ENCODE assay signal across 9 mouse cellular contexts in the genomic region with DNA sequence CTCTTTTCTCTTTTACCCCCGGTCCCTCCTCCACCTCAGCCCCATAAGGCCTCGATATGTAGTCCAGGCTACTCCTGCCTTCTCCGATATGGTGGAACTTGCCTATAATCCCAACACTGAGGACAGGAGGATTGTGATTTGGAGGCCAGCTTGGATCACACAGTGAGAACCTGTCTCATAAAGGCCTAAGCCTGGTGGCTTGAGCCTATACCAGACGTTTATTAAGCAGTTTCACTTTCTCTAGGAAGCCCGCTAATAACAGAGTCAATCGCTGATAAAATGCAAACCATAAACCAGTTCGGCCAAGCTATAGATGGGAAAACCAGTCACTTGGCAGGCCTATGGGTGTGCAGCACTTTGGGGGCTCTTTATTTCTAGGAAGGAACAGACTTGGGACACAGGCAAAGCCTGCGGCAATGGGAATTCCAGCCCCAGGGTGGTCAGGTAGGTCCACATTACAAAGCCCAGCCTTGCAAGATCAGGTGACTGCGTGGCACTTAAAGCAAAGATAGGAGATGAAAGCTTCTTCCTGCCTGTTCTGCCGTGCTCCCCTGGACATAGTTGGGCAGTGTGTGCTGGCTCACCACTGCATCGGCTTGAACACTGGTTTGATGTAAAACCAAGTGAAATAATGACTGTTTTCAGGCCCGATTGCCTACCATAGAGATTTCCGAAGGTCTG. TPM values are rescaled to one million over a fixed set of nuclear protein-coding genes. Genes with fewer than 3 reads are reported as not detected.
DNase-seq lines count a peak whose midpoint lies in the region; ATAC-seq and TF ChIP-seq lines count a peak whose summit lies in the region.
"Had no signal": no experiment of that assay in that cellular context is flagged by ENCODE, and none has a peak within 500 bp of the region (broad histone marks: within the 10 kb centered on the region; RNA-seq: fewer than 3 reads in every experiment).

No protein-coding gene starts in this region.

- TF ChIP-seq POLR2A in ES-Bruce4 (IDR thresholded peaks at IDR 0.05; ENCODE audit: insufficient read depth, low read length), result no peak

- TF ChIP-seq EP300 in ES-Bruce4 (IDR thresholded peaks at IDR 0.05; ENCODE audit: insufficient read depth, low read depth, low read length), result no peak

- no peak for DNase-seq in heart, adult 8-10 months (ENCODE audit: low spot score)
- DNase-seq in ovary, postnatal 14 days (ENCODE audit: low spot score), result no peak
- no peak for DNase-seq in cerebellum, postnatal 14 days

- ATAC-seq in heart, embryonic 14.5 days (ENCODE audit: insufficient number of reproducible peaks, insufficient read depth, low FRiP score, low read depth), result no peak
- no peak for ATAC-seq in heart, embryonic 16.5 days (replicated peaks; ENCODE audit: extremely low read depth, insufficient read depth, low FRiP score)
- ATAC-seq in megakaryocyte progenitor cell, adult 5-6 weeks (replicated peaks; ENCODE audit: poor library complexity), result 0 out of 2 replicates have a peak, but pooled peaks have one; percentile 4
- ATAC-seq in megakaryocyte-erythroid progenitor cell, adult 5-6 weeks (replicated peaks; ENCODE audit: low FRiP score, low TSS enrichment, poor library complexity, severe bottlenecking), result no peak

- peak overlapping the region; percentile 81 to 99 for H3K4me3 ChIP-seq in heart, embryonic 14.5 days (ENCODE audit: control insufficient read depth in 1 of 2, insufficient read depth in 1 of 2, low read depth in 1 of 2, low read length in 2 of 2)
- peak overlapping the region; percentile 95 for H3K4me3 ChIP-seq in ES-Bruce4 (ENCODE audit: low read depth, low read length)
- peak overlapping the region; percentile 96 for H3K4me3 ChIP-seq in heart, embryonic 16.5 days (ENCODE audit: low read length)

- no peak for TF ChIP-seq CTCF in ES-Bruce4 (IDR thresholded peaks at IDR 0.05; ENCODE audit: low read depth, low read length)

- H3K9me3 ChIP-seq in heart, embryonic 14.5 days (ENCODE audit: control insufficient read depth, low read length), result no peaks in the 10 kb centered on the region
- H3K9me3 ChIP-seq in ES-Bruce4 (replicated peaks; ENCODE audit: control insufficient read depth, insufficient read depth, low read length, poor library complexity, severe bottlenecking), result no peaks in the 10 kb centered on the region
- H3K9me3 ChIP-seq in heart, embryonic 16.5 days (replicated peaks; ENCODE audit: control insufficient read depth, low read length), result no peaks in the 10 kb centered on the region

- peaks cover 4 to 5% of the 10 kb centered on the region in 2 experiments; a peak in 2 of 4 replicates for H3K4me1 ChIP-seq in heart, embryonic 14.5 days (ENCODE audit: control insufficient read depth in 2 of 2, insufficient read depth in 2 of 2, low read length in 2 of 2)
- peaks cover 2% of the 10 kb centered on the region for H3K4me1 ChIP-seq in ES-Bruce4 (ENCODE audit: control insufficient read depth, insufficient read depth, low read length)
- H3K4me1 ChIP-seq in heart, embryonic 16.5 days (ENCODE audit: control insufficient read depth, insufficient read depth, low read length), result peaks cover 11% of the 10 kb centered on the region

- peaks cover 9% of the 10 kb centered on the region for H3K36me3 ChIP-seq in heart, embryonic 14.5 days (ENCODE audit: control insufficient read depth, insufficient read depth, low read length)
- H3K36me3 ChIP-seq in ES-Bruce4 (ENCODE audit: control insufficient read depth, insufficient read depth, low read length, poor library complexity, severe bottlenecking), result no peaks in the 10 kb centered on the region
- peaks cover 3% of the 10 kb centered on the region; the same call in 1 of the 2 replicates for H3K36me3 ChIP-seq in heart, embryonic 16.5 days (ENCODE audit: control insufficient read depth, insufficient read depth)

- H3K4me2 ChIP-seq in heart, embryonic 14.5 days (ENCODE audit: low read length), result peak overlapping the region; percentile 75
- H3K4me2 ChIP-seq in heart, embryonic 16.5 days (ENCODE audit: low read depth, low read length), result peak overlapping the region; percentile 82

- no peak overlapping the region for H3K27ac ChIP-seq in heart, embryonic 14.5 days (replicated peaks in 1 of 2; ENCODE audit: control insufficient read depth in 1 of 2, insufficient read depth in 1 of 2, low read depth in 2 of 2, low read length in 2 of 2)
- no peak overlapping the region for H3K27ac ChIP-seq in ES-Bruce4 (ENCODE audit: insufficient read depth, low read length)
- no peak overlapping the region for H3K27ac ChIP-seq in heart, embryonic 16.5 days (ENCODE audit: low read length)

- H3K27me3 ChIP-seq in heart, embryonic 14.5 days (ENCODE audit: control insufficient read depth, insufficient read depth, low read length), result no peaks in the 10 kb centered on the region
- no peaks in the 10 kb centered on the region for H3K27me3 ChIP-seq in ES-Bruce4 (ENCODE audit: control insufficient read depth, insufficient read depth, low read length, poor library complexity, severe bottlenecking)
- no peaks in the 10 kb centered on the region for H3K27me3 ChIP-seq in heart, embryonic 16.5 days (ENCODE audit: control insufficient read depth, insufficient read depth, low read length)
- H3K27me3 ChIP-seq: Patski had no signal

- peak overlapping the region; percentile 86 for H3K9ac ChIP-seq in heart, embryonic 14.5 days (ENCODE audit: low read length)
- H3K9ac ChIP-seq in ES-Bruce4 (ENCODE audit: low read depth, poor library complexity, severe bottlenecking), result peak overlapping the region; percentile 80
- H3K9ac ChIP-seq in heart, embryonic 16.5 days (ENCODE audit: low read length), result peak overlapping the region; percentile 92

- 74% methylated on average over 13 of the region's 13 CpGs for WGBS in heart, embryonic 14.5 days
- 72% methylated on average over 13 of the region's 13 CpGs for WGBS in heart, embryonic 16.5 days

RNA-seq across cellular contexts. Expression of a gene that starts 1.0 kb away (rescaled TPM):
- polyA plus RNA-seq in heart, embryonic 14.5 days (2014; fragmentation: Nextera tagmentation; extraction: Ambion mirVana), result 10.6 and 12.1 TPM in 2 replicates
- 10 to 100 TPM; 15.5 to 20.3 (median 19.3) TPM for total RNA-seq in heart, adult 8-10 months (2022)
- 18.5 and 19.2 TPM in 2 replicates for polyA plus RNA-seq in ES-Bruce4 (2011; ENCODE audit: insufficient read depth, insufficient read length, low read depth, missing spikeins)
- 16.0 and 17.5 TPM in 2 replicates for polyA plus RNA-seq in heart, embryonic 16.5 days (2015; fragmentation: Nextera tagmentation; extraction: Ambion mirVana)
- 19.8 and 20.0 TPM in 2 replicates for total RNA-seq in megakaryocyte progenitor cell, adult 5-6 weeks (2015)
- total RNA-seq in megakaryocyte progenitor cell, adult 5-6 weeks (2017), result 21.1 and 23.6 TPM in 2 replicates
- 64.1 and 65.3 TPM in 2 replicates for total RNA-seq in megakaryocyte-erythroid progenitor cell, adult 5-6 weeks (2014; fragmentation: Nextera tagmentation)
- total RNA-seq in megakaryocyte-erythroid progenitor cell, adult 5-6 weeks (2017), result 31.7 and 40.4 TPM in 2 replicates

RNA-seq across cellular contexts. Expression of a gene that starts 22.7 kb away (rescaled TPM):
- polyA plus RNA-seq in heart, embryonic 14.5 days (2014; fragmentation: Nextera tagmentation; extraction: Ambion mirVana), result 0.12 TPM in 1 of 2 replicates, not detected in the other
- not detected for total RNA-seq in heart, adult 8-10 months (2022)
- polyA plus RNA-seq in ES-Bruce4 (2011; ENCODE audit: insufficient read depth, insufficient read length, low read depth, missing spikeins), result 0.10 and 0.17 TPM in 2 replicates
- 0.04 and 0.07 TPM in 2 replicates for polyA plus RNA-seq in heart, embryonic 16.5 days (2015; fragmentation: Nextera tagmentation; extraction: Ambion mirVana)
- total RNA-seq in megakaryocyte progenitor cell, adult 5-6 weeks (2015), result 0.05 and 0.17 TPM in 2 replicates
- total RNA-seq in megakaryocyte progenitor cell, adult 5-6 weeks (2017), result 0.03 and 0.17 TPM in 2 replicates
- total RNA-seq in megakaryocyte-erythroid progenitor cell, adult 5-6 weeks (2014; fragmentation: Nextera tagmentation), result 0.26 and 0.37 TPM in 2 replicates
- 0.15 TPM in 1 of 2 replicates, not detected in the other for total RNA-seq in megakaryocyte-erythroid progenitor cell, adult 5-6 weeks (2017)

RNA-seq across cellular contexts. Expression of a gene that starts 49.1 kb away (rescaled TPM):
- polyA plus RNA-seq in heart, embryonic 14.5 days (2014; fragmentation: Nextera tagmentation; extraction: Ambion mirVana), result 63.5 and 67.6 TPM in 2 replicates
- 10 to 100 TPM; 39.6 to 52.2 (median 45.2) TPM for total RNA-seq in heart, adult 8-10 months (2022)
- polyA plus RNA-seq in ES-Bruce4 (2011; ENCODE audit: insufficient read depth, insufficient read length, low read depth, missing spikeins), result 61.7 and 70.9 TPM in 2 replicates
- polyA plus RNA-seq in heart, embryonic 16.5 days (2015; fragmentation: Nextera tagmentation; extraction: Ambion mirVana), result 68.9 and 71.7 TPM in 2 replicates
- total RNA-seq in megakaryocyte progenitor cell, adult 5-6 weeks (2015), result 90.2 and 92.6 TPM in 2 replicates
- 46.8 and 58.6 TPM in 2 replicates for total RNA-seq in megakaryocyte progenitor cell, adult 5-6 weeks (2017)
- total RNA-seq in megakaryocyte-erythroid progenitor cell, adult 5-6 weeks (2014; fragmentation: Nextera tagmentation), result 69.5 and 73.1 TPM in 2 replicates
- 44.1 and 62.4 TPM in 2 replicates for total RNA-seq in megakaryocyte-erythroid progenitor cell, adult 5-6 weeks (2017)

RNA-seq across cellular contexts. Expression of a gene that starts 51.6 kb away (rescaled TPM):
- 61.8 and 63.4 TPM in 2 replicates for polyA plus RNA-seq in heart, embryonic 14.5 days (2014; fragmentation: Nextera tagmentation; extraction: Ambion mirVana)
- 10 to 100 TPM; 36.7 to 52.8 (median 42.5) TPM for total RNA-seq in heart, adult 8-10 months (2022)
- polyA plus RNA-seq in ES-Bruce4 (2011; ENCODE audit: insufficient read depth, insufficient read length, low read depth, missing spikeins), result 0.25 and 0.35 TPM in 2 replicates
- polyA plus RNA-seq in heart, embryonic 16.5 days (2015; fragmentation: Nextera tagmentation; extraction: Ambion mirVana), result 51.4 and 58.4 TPM in 2 replicates
- not detected in 2 replicates for total RNA-seq in megakaryocyte progenitor cell, adult 5-6 weeks (2015)
- total RNA-seq in megakaryocyte progenitor cell, adult 5-6 weeks (2017), result 0.07 TPM in 1 of 2 replicates, not detected in the other
- total RNA-seq in megakaryocyte-erythroid progenitor cell, adult 5-6 weeks (2014; fragmentation: Nextera tagmentation), result 0.20 TPM in 1 of 2 replicates, not detected in the other
- total RNA-seq in megakaryocyte-erythroid progenitor cell, adult 5-6 weeks (2017), result not detected in 2 replicates
